Mouse (Mus musculus): ENCODE data around the gene Eid2. TPM values are rescaled to one million over a fixed set of nuclear protein-coding genes. Genes with fewer than 3 reads are reported as not detected.

The Eid2 gene
- total and polyA plus RNA-seq, 3 experiments, result not detected

- dilution Hi-C loops (cut with MboI; ENCODE audit: extremely low pct_ligation_motif_present, extremely low pct_unique_long_range_greater_than_20kb, low sequenced_read_pairs), result no loop called here
- no peak for DNase-seq (ENCODE audit: extremely low read depth)
- Histone ChIP-seq H3K9ac (ENCODE audit: insufficient read depth, low read depth) (no peak overlapping the region), H3K9me3 (replicated peaks; ENCODE audit: low read length) (no peaks in the 10 kb centered on the region), H3K4me2 (ENCODE audit: insufficient read depth, low read depth, poor library complexity, severe bottlenecking) (no peak overlapping the region), H3K36me3 (replicated peaks in 1 of 2; ENCODE audit: control insufficient read depth in 1 of 2, insufficient read depth in 1 of 2, low read length in 1 of 2) (peaks cover 45 to 69% of the 10 kb centered on the region in 2 experiments), H3K4me3 (replicated peaks in 1 of 3; ENCODE audit: low read depth in 2 of 3, low read length in 2 of 3, poor library complexity in 1 of 3) (no peak overlapping the region), H3K4me1 (ENCODE audit: control insufficient read depth in 1 of 2, insufficient read depth in 2 of 2) (peaks cover 8 to 25% of the 10 kb centered on the region in 2 experiments), H3K79me2 (replicated peaks; ENCODE audit: control insufficient read depth, extremely low read depth, insufficient read depth, poor library complexity, severe bottlenecking) (peaks cover 6% of the 10 kb centered on the region), H3K27ac (ENCODE audit: insufficient read depth, low read depth) (no peak overlapping the region), H3K27me3 (replicated peaks) (no peaks in the 10 kb centered on the region)
- TF ChIP-seq SMC3 (IDR thresholded peaks at IDR 0.05; ENCODE audit: low read depth, low read length) (no peak), POLR2A (IDR thresholded peaks at IDR 0.05; ENCODE audit: low read depth, low read length) (no peak), KAT2A (IDR thresholded peaks at IDR 0.05; ENCODE audit: insufficient replicate concordance, low read length) (no peak), ZMIZ1 (IDR thresholded peaks at IDR 0.05; ENCODE audit: low read depth, low read length) (no peak), MYC (IDR thresholded peaks at IDR 0.05; ENCODE audit: low read depth, low read length) (no peak), SIN3A (IDR thresholded peaks at IDR 0.05; ENCODE audit: low read length) (no peak), JUND (conservative IDR thresholded peaks at IDR 0.05; ENCODE audit: low read depth, low read length) (no peak), BHLHE40 (IDR thresholded peaks at IDR 0.05; ENCODE audit: low read depth, low read length) (no peak), NRF1 (IDR thresholded peaks at IDR 0.05; ENCODE audit: low read depth, low read length) (no peak), POLR2AphosphoS2 (IDR thresholded peaks at IDR 0.05; ENCODE audit: low read depth, low read length) (no peak), MAX (IDR thresholded peaks at IDR 0.05; ENCODE audit: low read length) (no peak), USF2 (conservative IDR thresholded peaks at IDR 0.05; ENCODE audit: low read depth, low read length) (no peak), EP300 (IDR thresholded peaks at IDR 0.05; ENCODE audit: low read length) (no peak), JUN (IDR thresholded peaks at IDR 0.05; ENCODE audit: insufficient read depth, low read depth, low read length) (no peak), UBTF (IDR thresholded peaks at IDR 0.05; ENCODE audit: low read depth, low read length) (no peak), HCFC1 (IDR thresholded peaks at IDR 0.05; ENCODE audit: low read depth, low read length) (no peak), MEF2A (IDR thresholded peaks at IDR 0.05; ENCODE audit: borderline replicate concordance, low read depth, low read length) (no peak)
- in situ Hi-C loops (cut with MboI; ENCODE audit: low pct_ligation_motif_present, low pct_unique_long_range_greater_than_20kb, low sequenced_read_pairs), result no loop called here
Observed at GRCm38 (mm10) chr7:28305641-28306040, 38.0 kb downstream of the Eid2 start.

DNA sequence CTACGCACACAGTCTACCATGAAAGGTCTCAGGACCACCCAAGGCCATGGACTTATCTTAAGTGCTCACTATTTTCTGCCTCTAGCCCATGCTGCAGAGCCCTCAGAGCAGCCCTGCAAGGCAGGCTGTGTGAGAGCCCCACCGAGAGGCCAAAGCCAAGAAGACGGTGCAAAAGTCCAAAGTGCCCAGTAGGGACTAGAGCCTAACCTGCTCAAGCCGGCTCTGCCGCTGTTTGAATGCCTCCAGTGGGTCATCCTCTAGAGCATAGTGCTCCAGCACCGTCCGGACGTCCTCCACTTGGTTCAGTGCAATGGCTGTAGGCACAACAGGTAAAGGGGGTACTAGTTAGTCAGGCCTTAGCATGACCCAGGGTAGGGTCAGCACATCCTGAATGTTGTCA, 38.5 kb downstream of the Eid2 start:
- TF ChIP-seq GABPA (IDR thresholded peaks at IDR 0.05; ENCODE audit: insufficient replicate concordance, low read depth, low read length) (no peak), USF2 (conservative IDR thresholded peaks at IDR 0.05; ENCODE audit: low read depth, low read length) (no peak), HCFC1 (IDR thresholded peaks at IDR 0.05; ENCODE audit: low read depth, low read length) (no peak), ZKSCAN1 (IDR thresholded peaks at IDR 0.05; ENCODE audit: borderline replicate concordance, low read depth, low read length) (no peak), ZNF384 (IDR thresholded peaks at IDR 0.05; ENCODE audit: low read depth, low read length) (no peak), MAFK (IDR thresholded peaks at IDR 0.05; ENCODE audit: insufficient replicate concordance, low read length) (no peak), CTCF (conservative IDR thresholded peaks at IDR 0.05 in 1 of 2, IDR thresholded peaks at IDR 0.05 in 1 of 2; ENCODE audit: low read depth in 2 of 2, low read length in 2 of 2) (no peak), NRF1 (IDR thresholded peaks at IDR 0.05; ENCODE audit: low read depth, low read length) (no peak), USF1 (IDR thresholded peaks at IDR 0.05; ENCODE audit: low read depth, low read length) (no peak), BHLHE40 (IDR thresholded peaks at IDR 0.05; ENCODE audit: low read depth, low read length) (no peak), ZC3H11A (IDR thresholded peaks at IDR 0.05; ENCODE audit: low read depth, low read length) (no peak), NELFE (IDR thresholded peaks at IDR 0.05; ENCODE audit: low read depth, low read length) (no peak)
- Histone ChIP-seq H3K79me2 (replicated peaks; ENCODE audit: control insufficient read depth, extremely low read depth, insufficient read depth, poor library complexity, severe bottlenecking) (peaks cover 11% of the 10 kb centered on the region), H3K27ac (ENCODE audit: insufficient read depth, low read depth) (no peak overlapping the region), H3K36me3 (replicated peaks in 1 of 2; ENCODE audit: control insufficient read depth in 1 of 2, insufficient read depth in 1 of 2, low read length in 1 of 2) (peaks cover 45 to 69% of the 10 kb centered on the region in 2 experiments), H3K9ac (ENCODE audit: insufficient read depth, low read depth) (no peak overlapping the region), H3K4me3 (replicated peaks in 1 of 3; ENCODE audit: low read depth in 2 of 3, low read length in 2 of 3, poor library complexity in 1 of 3) (no peak overlapping the region), H3K4me2 (ENCODE audit: insufficient read depth, low read depth, poor library complexity, severe bottlenecking) (no peak overlapping the region), H3K4me1 (ENCODE audit: control insufficient read depth in 1 of 2, insufficient read depth in 2 of 2) (peaks cover 8 to 29% of the 10 kb centered on the region in 2 experiments), H3K27me3 (replicated peaks) (no peaks in the 10 kb centered on the region), H3K9me3 (replicated peaks; ENCODE audit: low read length) (no peaks in the 10 kb centered on the region)
- DNase-seq (ENCODE audit: extremely low read depth), result no peak
- in situ Hi-C loops (cut with MboI; ENCODE audit: low pct_ligation_motif_present, low pct_unique_long_range_greater_than_20kb, low sequenced_read_pairs) (no loop called here), dilution Hi-C loops (cut with MboI; ENCODE audit: extremely low pct_ligation_motif_present, extremely low pct_unique_long_range_greater_than_20kb, low sequenced_read_pairs) (no loop called here)

All from CH12.LX (cell line).